Mouse (Mus musculus): ENCODE results near the gene Kif2a. TPM values are rescaled to one million over a fixed set of nuclear protein-coding genes. Genes with fewer than 3 reads are reported as not detected.
A peak's percentile ranks its signal among the peaks of the same experiment; 100 is the strongest.
"Not testable (repeated sequence)": the region's sequence is repeated elsewhere in the genome, so short reads cannot be mapped to it uniquely, and the experiment has no call there.

The Kif2a gene
- total RNA-seq, 4 experiments from 2014 or later = 28.6 to 37.5 (median 29.8) TPM

- DNase-seq (ENCODE audit: low spot score in 2 of 2) = peak; percentile 66 to 76
Observed at GRCm38 (mm10) chr13:106936256-106937137, 85.4 kb downstream of the Kif2a start, which contains the start of gene Ipo11. Ipo11 (minus strand) TSS chr13:106936958.

GRCm38 (mm10) chr13:106935871-106936255 lies 86.1 kb downstream of the Kif2a start:
- DNase-seq (ENCODE audit: low spot score in 2 of 2) = no peak

GRCm38 (mm10) chr13:106929201-106929600 lies 92.7 kb downstream of the Kif2a start:
- DNase-seq (ENCODE audit: low spot score in 2 of 2) = no peak

GRCm38 (mm10) chr13:106928296-106928695 lies 93.6 kb downstream of the Kif2a start:
- DNase-seq (ENCODE audit: low spot score in 2 of 2) = no peak

DNA sequence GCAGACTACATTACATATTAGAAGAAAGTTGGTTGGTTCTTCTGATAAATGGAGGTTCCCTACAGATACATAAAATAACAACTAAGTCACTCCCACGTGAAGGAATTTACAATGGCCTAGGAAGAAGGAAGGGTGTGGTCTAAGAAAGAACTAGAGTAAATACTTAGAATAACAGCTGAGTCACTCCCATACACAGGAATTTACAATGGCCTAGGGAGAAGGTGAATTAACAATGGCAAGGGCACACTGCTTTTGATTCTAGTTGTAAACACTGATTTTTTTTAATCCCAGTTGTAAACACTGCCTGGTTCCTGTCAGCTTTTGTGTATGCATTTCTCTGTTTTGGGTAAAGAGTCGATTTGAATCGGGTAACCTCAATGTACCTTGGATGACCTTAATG lies 96.0 kb downstream of the Kif2a start:
- DNase-seq (ENCODE audit: low spot score in 2 of 2) = not testable (repeated sequence)

DNA sequence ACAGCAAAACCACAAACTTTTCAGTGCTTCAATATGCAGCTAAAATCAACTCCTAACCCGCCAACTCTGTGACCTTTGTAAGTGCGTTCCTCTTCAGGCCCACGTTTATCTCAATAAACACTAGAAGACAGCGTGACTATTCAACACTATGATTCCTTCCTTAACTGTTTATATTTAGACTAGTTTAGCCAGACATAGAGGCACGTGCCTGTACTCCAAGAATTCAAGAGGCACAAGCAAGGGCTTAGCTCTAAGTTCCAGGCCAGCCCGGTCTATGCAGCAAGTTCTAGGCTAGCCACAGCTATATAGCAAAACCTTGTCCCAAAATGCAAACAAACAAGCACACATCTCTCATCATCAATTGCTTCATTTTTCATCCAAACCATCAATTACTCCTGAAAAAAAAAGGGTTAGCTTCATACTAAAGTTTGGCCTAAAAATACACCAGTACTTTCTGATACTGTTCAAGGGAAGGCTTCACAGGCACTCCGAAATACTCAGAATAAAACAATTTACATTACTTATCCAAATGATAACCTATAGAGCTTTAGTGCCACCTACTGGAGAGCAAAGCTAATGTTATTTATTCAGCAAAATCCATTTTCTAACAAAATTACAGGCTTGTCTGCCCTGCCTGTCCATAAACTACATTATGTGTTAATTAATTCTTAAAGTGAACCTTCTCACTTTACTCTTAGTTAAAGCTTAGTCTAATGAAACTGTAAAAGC lies 103.4 kb downstream of the Kif2a start:
- DNase-seq (ENCODE audit: low spot score in 2 of 2) = no peak

GRCm38 (mm10) chr13:106913125-106913736 lies 108.7 kb downstream of the Kif2a start:
- DNase-seq (ENCODE audit: low spot score in 2 of 2) = no peak

DNA sequence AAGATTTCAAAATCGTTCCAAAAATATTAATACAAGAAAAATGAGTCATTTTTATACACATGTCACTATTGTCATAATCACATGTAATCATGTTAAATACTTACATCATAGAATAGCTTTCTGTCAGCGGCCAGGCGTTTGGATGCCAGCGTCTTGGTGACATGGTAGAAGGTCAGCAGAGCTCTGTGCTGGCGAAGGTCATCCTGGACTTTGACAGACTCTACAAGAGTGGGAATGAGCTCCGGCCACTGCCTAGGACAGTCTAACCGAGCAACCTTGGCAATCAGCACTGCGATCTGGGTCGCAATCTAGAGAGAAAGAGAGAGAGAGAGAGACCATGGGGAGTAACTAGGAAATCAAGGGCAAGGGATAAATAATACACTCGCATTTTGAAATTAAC lies 111.8 kb downstream of the Kif2a start:
- no peak for DNase-seq (ENCODE audit: low spot score in 2 of 2)

Other genes starting within 250 kb of the Kif2a start
- 10 to 100 TPM; 15.1 to 19.8 (median 15.9) TPM for gene Ipo11, start 85.2 kb downstream of the Kif2a start, total RNA-seq (2022)
- 1 to 10 TPM; 5.2 to 8.0 (median 6.7) TPM for gene Dimt1, start 75.0 kb downstream of the Kif2a start, total RNA-seq (2022)

Measured in gastrocnemius, adult 8-10 months (tissue).